Mouse (Mus musculus) cerebellum, adult 2 months (tissue): ENCODE data around the gene Ugt1a9. TPM values are rescaled to one million over a fixed set of nuclear protein-coding genes. Genes with fewer than 3 reads are reported as not detected.
"Not testable (repeated sequence)": the region's sequence is repeated elsewhere in the genome, so short reads cannot be mapped to it uniquely, and the experiment has no call there.

ENCODE experiments used
- DNase-seq, 2 experiments: peaks; one replicate each; pipeline ENCODE4 v3.0.0; 2021
- H3K27ac ChIP-seq: fragments of 200-500 bp; 2 replicates; pipeline ENCODE4 v1.5.1; 2012; ENCODE audit warnings: low read length, control low read depth, inconsistent platforms; ENCODE audit not compliant: insufficient read depth
- H3K27me3 ChIP-seq: fragments of 200-500 bp; 2 replicates; pipeline ENCODE4 v1.6.1; 2012; ENCODE audit warnings: inconsistent platforms, mild to moderate bottlenecking, low read length, moderate library complexity; ENCODE audit not compliant: control insufficient read depth, insufficient read depth
- H3K4me1 ChIP-seq: fragments of 200-500 bp; 2 replicates; pipeline ENCODE4 v1.6.1; 2011; ENCODE audit warnings: low read length; ENCODE audit not compliant: control insufficient read depth, insufficient read depth
- H3K4me3 ChIP-seq: fragments of 200-500 bp; replicated peaks from 2 replicates; pipeline ENCODE3; 2011; ENCODE audit warnings: mild to moderate bottlenecking, low read depth, low read length, control low read depth; ENCODE audit not compliant: insufficient read depth
- CTCF ChIP-seq: fragments of 200-500 bp; IDR thresholded peaks from 2 replicates; pipeline ENCODE4 v1.5.1; 2011; ENCODE audit warnings: low read depth, mild to moderate bottlenecking, control low read depth, low read length, moderate library complexity, borderline replicate concordance; ENCODE audit not compliant: insufficient read depth
- POLR2A ChIP-seq: fragments of 200-500 bp; IDR thresholded peaks from 2 replicates; pipeline ENCODE4 v1.6.1; 2011; ENCODE audit warnings: low read length, control low read depth, borderline replicate concordance; ENCODE audit not compliant: insufficient read depth
- WGBS: fragments of 180-500 bp; shearing (Covaris S2); methylation state at CpG from one replicate; pipeline ENCODE4 v1.1.7; 2018; 5-methylcytosine and 5-hydroxymethylcytosine counted together
- polyA plus RNA-seq: library from polyadenylated mRNA; depleted of rRNA; stranded (reverse); fragments of >200 nt; gene quantifications from 2 replicates; pipeline ENCODE4 v1.2.3, GENCODE M21; 2012

Gene Ugt1a9
- polyA plus RNA-seq, 1 experiment, result not detected

- no peak for DNase-seq
- Histone ChIP-seq H3K27ac (no peak overlapping the region), H3K27me3 (no peaks in the 10 kb centered on the region), H3K4me1 (no peaks in the 10 kb centered on the region), H3K4me3 (no peak overlapping the region)
- TF ChIP-seq POLR2A (no peak), CTCF (no peak)
- WGBS, result 60% methylated on average over 3 of the region's 3 CpGs
Measured at GRCm38 (mm10) chr1:88133908-88134456, 63.4 kb downstream of the Ugt1a9 start.

GRCm38 (mm10) chr1:88134457-88135011 is 63.9 kb downstream of the Ugt1a9 start, which contains the start of gene Ugt1a6a:
Ugt1a6a (plus strand) TSS chr1:88134809.
- DNase-seq, result not testable (repeated sequence)

GRCm38 (mm10) chr1:88135229-88135904 is 64.8 kb downstream of the Ugt1a9 start:
- H3K4me3 ChIP-seq, DNase-seq, H3K27me3 ChIP-seq, H3K4me1 ChIP-seq, H3K27ac ChIP-seq: not testable (repeated sequence)
- 79% methylated on average over 6 of the region's 6 CpGs for whole genome bisulfite sequencing

More at GRCm38 (mm10) chr1:88134457-88135011, 63.9 kb downstream of the Ugt1a9 start, which contains the start of gene Ugt1a6a:
- not testable (repeated sequence) for H3K27me3 ChIP-seq, H3K4me1 ChIP-seq, H3K27ac ChIP-seq, H3K4me3 ChIP-seq
- WGBS, result 43% methylated on average over 5 of the region's 5 CpGs

- Histone ChIP-seq H3K4me1 (no peaks in the 10 kb centered on the region), H3K27ac (no peak overlapping the region), H3K4me3 (no peak overlapping the region), H3K27me3 (no peaks in the 10 kb centered on the region)
- TF ChIP-seq CTCF, result no peak
- TF ChIP-seq POLR2A, result no peak
- no peak for DNase-seq
- 56% methylated on average over 2 of the region's 2 CpGs for WGBS
Measured at GRCm38 (mm10) chr1:88136646-88137045, 66.0 kb downstream of the Ugt1a9 start.

GRCm38 (mm10) chr1:88137264-88137663 is 66.7 kb downstream of the Ugt1a9 start:
- TF ChIP-seq CTCF, result no peak
- no peaks in the 10 kb centered on the region for H3K27me3 ChIP-seq
- H3K4me1 ChIP-seq, result no peaks in the 10 kb centered on the region
- H3K27ac ChIP-seq, result no peak overlapping the region
- H3K4me3 ChIP-seq, result no peak overlapping the region
- no peak for DNase-seq
- 86% methylated on average over 3 of the region's 3 CpGs for WGBS

- DNase-seq, result no peak
- no peaks in the 10 kb centered on the region for H3K4me1 ChIP-seq
- 95% methylated on average over 1 of the region's 1 CpGs for WGBS
- H3K27ac ChIP-seq, result no peak overlapping the region
- H3K4me3 ChIP-seq, result no peak overlapping the region
- TF ChIP-seq CTCF, result no peak
- TF ChIP-seq POLR2A, result no peak
- no peaks in the 10 kb centered on the region for H3K27me3 ChIP-seq
Measured at GRCm38 (mm10) chr1:88138145-88138544, 67.5 kb downstream of the Ugt1a9 start.

GRCm38 (mm10) chr1:88140492-88140891 is 69.9 kb downstream of the Ugt1a9 start:
- H3K4me3 ChIP-seq, DNase-seq, H3K27ac ChIP-seq, H3K4me1 ChIP-seq, H3K27me3 ChIP-seq: not testable (repeated sequence)
- WGBS, result 56% methylated on average over 1 of the region's 1 CpGs

GRCm38 (mm10) chr1:88143966-88144675 is 73.5 kb downstream of the Ugt1a9 start:
- not testable (repeated sequence) for H3K27ac ChIP-seq, H3K4me3 ChIP-seq, H3K4me1 ChIP-seq, H3K27me3 ChIP-seq
- peak; percentile 60; the same call in 1 of the 2 replicates for TF ChIP-seq CTCF
- peak; percentile 23 to 50 for DNase-seq
- WGBS, result 3% methylated on average over 5 of the region's 5 CpGs
